Mouse (Mus musculus): ENCODE data around the gene Vsig10. TPM values are rescaled to one million over a fixed set of nuclear protein-coding genes. Genes with fewer than 3 reads are reported as not detected.
A peak's percentile ranks its signal among the peaks of the same experiment; 100 is the strongest.

Vsig10 gene
- polyA plus RNA-seq, 1 experiment from 2014 or later = 4.7 TPM

DNA sequence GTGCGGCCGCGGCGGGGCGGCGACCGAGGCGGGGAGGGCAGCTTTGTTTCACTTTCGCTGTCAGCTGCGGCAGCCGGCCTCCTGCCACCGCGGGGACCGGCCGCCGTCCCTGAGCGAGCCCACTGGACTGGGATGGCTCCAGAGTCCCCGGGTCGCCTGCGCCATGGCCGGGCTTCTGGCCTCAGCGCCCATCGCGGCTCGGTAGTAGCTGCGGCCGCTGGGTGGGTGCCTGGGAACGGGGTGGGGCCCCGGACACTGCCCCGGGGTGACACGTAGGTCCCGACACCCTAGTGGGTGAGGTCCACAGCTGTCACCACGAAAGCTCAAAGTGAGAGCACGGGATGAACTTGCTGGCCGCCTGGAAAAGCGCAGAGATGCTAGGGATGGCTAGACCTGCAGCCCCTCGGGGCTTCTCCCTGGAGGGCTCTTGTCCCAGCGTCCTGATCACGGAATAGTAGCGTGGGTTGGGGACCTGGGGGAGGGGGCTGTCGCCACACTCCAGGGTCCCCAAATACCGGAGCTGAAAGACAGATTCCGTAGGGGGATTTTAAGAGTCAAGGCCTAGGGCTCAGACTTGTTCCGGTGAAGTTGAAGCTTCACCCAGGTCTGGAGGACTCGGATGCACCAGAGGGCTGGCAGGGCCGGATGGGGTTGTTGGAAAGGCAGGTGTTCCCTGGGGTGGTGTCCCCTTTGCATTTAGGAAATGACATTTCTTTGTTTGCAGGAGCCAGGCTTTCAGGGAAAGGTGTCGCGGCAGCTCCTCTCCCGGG lies 38.8 kb downstream of the Vsig10 start:
- Histone ChIP-seq H3K27ac (replicated peaks) (peak overlapping the region; percentile 94), H3K4me3 (peak overlapping the region; percentile 93), H3K27me3 (no peaks in the 10 kb centered on the region), H3K36me3 (no peaks in the 10 kb centered on the region), H3K9me3 (no peaks in the 10 kb centered on the region), H3K9ac (replicated peaks) (peak overlapping the region; percentile 95), H3K4me2 (replicated peaks) (peak overlapping the region; percentile 92), H3K4me1 (peaks cover 41% of the 10 kb centered on the region)
- peak; percentile 61 for ATAC-seq (ENCODE audit: low FRiP score, low read depth)
- under 1% methylated on average over 33 of the region's 49 CpGs for WGBS

DNA sequence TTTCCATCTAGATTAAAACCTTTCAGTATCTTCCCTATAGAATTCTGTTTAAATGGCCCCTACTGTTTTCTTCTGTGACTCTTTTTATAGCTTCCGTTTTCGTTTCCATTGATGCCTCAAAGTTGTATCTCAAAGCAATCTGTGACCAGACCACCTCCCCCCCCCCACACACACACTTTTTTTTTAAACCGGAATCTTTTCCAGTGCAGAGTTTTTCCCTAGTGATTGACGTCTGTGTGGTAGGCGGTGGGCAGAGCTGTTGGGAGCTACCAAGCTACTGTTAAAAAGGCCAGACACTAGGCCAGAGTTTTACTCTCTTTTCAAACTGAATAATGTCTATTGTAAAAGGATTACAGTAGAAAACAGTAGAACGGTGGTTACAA lies 39.4 kb downstream of the Vsig10 start:
- Histone ChIP-seq H3K27me3 (no peaks in the 10 kb centered on the region), H3K9ac (replicated peaks) (peak overlapping the region; percentile 95), H3K36me3 (0 out of 2 replicates have a peak, but pooled peaks cover under 1% of the 10 kb centered on the region), H3K4me3 (peak overlapping the region; percentile 93), H3K27ac (replicated peaks) (peak overlapping the region; percentile 94), H3K4me1 (peaks cover 42% of the 10 kb centered on the region), H3K4me2 (replicated peaks) (peak overlapping the region; percentile 92), H3K9me3 (no peaks in the 10 kb centered on the region)
- ATAC-seq (ENCODE audit: low FRiP score, low read depth) = no peak
- 13% methylated on average over 6 of the region's 6 CpGs for WGBS

DNA sequence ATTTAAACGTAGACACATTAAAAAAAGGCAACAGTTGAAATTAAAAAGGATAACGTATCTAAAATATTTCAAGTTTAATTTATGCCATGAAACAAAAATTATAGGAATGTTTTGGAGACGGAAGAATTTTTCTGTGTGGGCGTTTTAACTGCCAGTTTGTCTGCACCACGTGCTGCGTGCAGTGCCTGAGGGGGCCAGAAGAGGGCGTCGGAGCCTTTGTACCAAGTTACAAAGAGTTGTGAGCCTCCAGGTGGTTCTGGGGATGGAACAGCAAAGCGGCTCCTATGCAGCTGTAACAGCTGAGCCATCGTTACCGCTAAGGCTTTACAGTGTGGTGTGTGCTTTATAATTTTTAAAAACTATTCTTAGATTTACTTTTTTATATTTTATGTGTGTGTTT lies 39.8 kb downstream of the Vsig10 start:
- Histone ChIP-seq H3K9me3 (no peaks in the 10 kb centered on the region), H3K4me2 (replicated peaks) (peak overlapping the region; percentile 92), H3K9ac (replicated peaks) (no peak overlapping the region), H3K36me3 (peaks cover 5% of the 10 kb centered on the region; the same call in 1 of the 2 replicates), H3K4me1 (peaks cover 45% of the 10 kb centered on the region), H3K27ac (replicated peaks) (no peak overlapping the region), H3K27me3 (no peaks in the 10 kb centered on the region), H3K4me3 (peak overlapping the region; percentile 93)
- 40% methylated on average over 11 of the region's 11 CpGs for WGBS
- ATAC-seq (ENCODE audit: low FRiP score, low read depth) = no peak

DNA sequence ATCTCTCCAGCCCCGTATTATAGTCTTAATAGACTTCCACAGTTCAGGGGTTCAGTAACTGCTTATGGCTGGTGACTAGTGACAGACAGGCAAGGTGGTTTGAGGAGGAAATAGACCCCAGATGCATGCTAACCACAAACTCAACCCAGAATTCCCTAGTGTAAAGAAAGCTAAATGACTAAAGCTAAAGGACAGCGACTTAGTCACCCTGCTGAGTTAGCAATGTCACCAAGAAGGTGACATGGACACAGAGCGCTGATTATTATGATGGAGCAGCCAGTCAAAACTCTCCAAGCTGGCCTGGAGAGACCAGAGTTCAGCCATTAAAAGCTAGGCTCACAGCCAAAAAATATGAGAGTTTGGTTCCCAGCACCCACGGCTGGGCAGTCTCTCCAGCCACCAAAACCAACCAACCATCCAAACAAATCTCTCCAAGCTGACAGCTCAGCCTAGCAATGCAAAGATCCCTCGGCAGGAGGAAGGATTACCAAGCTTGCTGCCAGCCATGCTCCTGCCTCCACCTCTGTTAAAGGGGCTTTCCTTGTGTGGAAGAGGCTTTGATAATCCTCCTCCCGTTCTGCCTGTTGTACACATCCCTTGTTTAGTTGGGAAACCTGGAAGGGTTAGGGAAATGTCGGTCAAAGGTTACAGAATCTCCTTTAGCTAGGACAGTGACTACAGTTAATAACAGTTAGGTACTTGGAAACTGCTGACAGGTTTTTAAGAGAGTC lies 40.8 kb downstream of the Vsig10 start:
- Histone ChIP-seq H3K9ac (replicated peaks) (0 out of 2 replicates have a peak overlapping the region, but pooled peaks have one; percentile 6), H3K4me2 (replicated peaks) (0 out of 2 replicates have a peak overlapping the region, but pooled peaks have one; percentile 7), H3K36me3 (peaks cover 15% of the 10 kb centered on the region), H3K27me3 (no peaks in the 10 kb centered on the region), H3K4me1 (peaks cover 45% of the 10 kb centered on the region), H3K9me3 (no peaks in the 10 kb centered on the region), H3K4me3 (no peak overlapping the region), H3K27ac (replicated peaks) (no peak overlapping the region)
- 36% methylated on average over 7 of the region's 7 CpGs for WGBS
- no peak for ATAC-seq (ENCODE audit: low FRiP score, low read depth)

DNA sequence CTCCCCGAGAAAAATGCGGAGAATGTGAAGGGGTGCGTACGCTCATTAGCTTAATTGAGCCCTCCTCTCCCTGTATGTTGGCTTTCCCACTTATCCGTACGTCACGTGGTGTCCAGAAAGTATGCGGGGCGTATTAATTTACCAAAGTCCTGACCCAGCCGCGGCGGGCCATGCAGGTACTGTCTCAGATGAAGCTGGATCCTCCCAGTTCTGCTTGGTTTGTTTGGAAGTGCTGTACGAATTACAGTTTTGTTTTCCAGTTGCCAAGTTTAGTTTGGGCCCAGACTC lies 41.3 kb downstream of the Vsig10 start:
- Histone ChIP-seq H3K9me3 (no peaks in the 10 kb centered on the region), H3K4me1 (peaks cover 45% of the 10 kb centered on the region), H3K36me3 (peaks cover 20% of the 10 kb centered on the region), H3K4me2 (replicated peaks) (0 out of 2 replicates have a peak overlapping the region, but pooled peaks have one; percentile 7), H3K9ac (replicated peaks) (no peak overlapping the region), H3K4me3 (no peak overlapping the region), H3K27me3 (no peaks in the 10 kb centered on the region), H3K27ac (replicated peaks) (no peak overlapping the region)
- WGBS = 62% methylated on average over 13 of the region's 13 CpGs
- no peak for ATAC-seq (ENCODE audit: low FRiP score, low read depth)

DNA sequence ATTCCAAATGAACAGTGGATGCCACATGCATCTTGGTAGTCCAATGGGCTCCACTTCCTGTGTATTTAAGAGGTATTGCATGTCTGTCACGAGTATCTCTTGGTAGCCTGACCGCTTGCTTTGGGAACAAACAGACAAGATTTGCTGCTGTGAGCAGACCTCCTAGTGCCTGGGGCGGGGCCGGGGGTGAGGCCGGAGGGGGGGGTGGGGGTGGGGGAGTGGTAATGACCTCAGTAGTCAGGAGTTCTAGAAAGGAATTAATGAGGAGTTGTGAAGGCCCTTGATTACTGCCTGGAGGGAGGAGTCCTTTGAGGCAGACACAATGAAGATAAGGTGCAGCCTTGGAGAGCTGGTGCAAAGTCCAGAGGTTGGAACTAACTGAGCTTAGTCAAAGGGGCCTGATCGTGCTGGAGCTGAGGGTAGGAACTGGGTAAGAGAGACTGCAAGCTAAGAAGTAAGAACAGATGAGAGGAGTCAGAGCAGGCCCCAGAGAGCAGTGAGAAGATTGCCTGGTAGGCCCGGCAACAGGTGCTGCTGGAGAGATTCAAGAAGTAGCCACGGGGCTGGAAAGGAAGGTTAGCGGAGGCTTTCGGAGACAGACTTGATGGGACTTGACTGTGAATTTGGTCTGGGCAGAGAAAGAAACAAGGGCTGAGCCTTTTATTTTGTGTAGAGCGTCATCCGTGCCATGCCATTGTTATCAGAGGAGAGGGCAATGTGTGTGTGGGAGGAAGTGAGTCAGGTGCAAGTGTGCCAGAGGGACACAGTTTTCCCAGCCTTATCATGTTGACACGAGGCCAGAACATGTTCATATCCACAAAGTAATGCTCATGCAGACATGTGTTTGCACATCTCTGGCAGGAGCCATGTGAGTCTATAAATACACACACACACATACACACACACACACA lies 42.0 kb downstream of the Vsig10 start:
- H3K36me3 ChIP-seq = peaks cover 27% of the 10 kb centered on the region
- H3K4me2 ChIP-seq (replicated peaks) = no peak overlapping the region
- WGBS = 46% methylated on average over 13 of the region's 13 CpGs
- no peak for ATAC-seq (ENCODE audit: low FRiP score, low read depth)
- no peak overlapping the region for H3K4me3 ChIP-seq
- H3K9ac ChIP-seq (replicated peaks) = peak overlapping the region; percentile 11; the same call in 1 of the 2 replicates
- no peaks in the 10 kb centered on the region for H3K27me3 ChIP-seq
- no peaks in the 10 kb centered on the region for H3K9me3 ChIP-seq
- H3K27ac ChIP-seq (replicated peaks) = 0 out of 2 replicates have a peak overlapping the region, but pooled peaks have one; percentile 10
- peaks cover 45% of the 10 kb centered on the region for H3K4me1 ChIP-seq

DNA sequence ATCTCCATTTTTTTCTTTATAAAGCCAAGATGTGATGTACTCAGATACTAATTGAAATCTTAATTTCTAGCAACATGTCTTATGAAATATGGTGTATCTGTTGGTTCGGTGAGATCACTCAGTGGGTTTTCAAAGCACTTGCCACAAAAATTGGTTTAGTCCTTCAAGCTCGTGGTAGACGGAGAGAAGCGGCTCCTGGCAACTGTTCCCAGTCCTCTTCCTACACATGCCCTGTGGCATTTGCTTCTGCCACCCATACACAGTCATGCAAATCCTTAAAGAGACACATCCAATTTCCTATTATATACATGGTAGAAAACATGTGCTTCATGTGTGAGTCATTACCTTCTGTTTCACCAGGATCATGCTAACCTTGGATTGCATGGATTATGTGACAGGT lies 42.7 kb downstream of the Vsig10 start:
- Histone ChIP-seq H3K36me3 (peaks cover 27% of the 10 kb centered on the region), H3K27me3 (no peaks in the 10 kb centered on the region), H3K4me1 (peaks cover 38% of the 10 kb centered on the region), H3K4me3 (no peak overlapping the region), H3K27ac (replicated peaks) (no peak overlapping the region), H3K9me3 (no peaks in the 10 kb centered on the region), H3K4me2 (replicated peaks) (no peak overlapping the region), H3K9ac (replicated peaks) (no peak overlapping the region)
- WGBS = 89% methylated on average over 4 of the region's 4 CpGs
- ATAC-seq (ENCODE audit: low FRiP score, low read depth) = no peak

DNA sequence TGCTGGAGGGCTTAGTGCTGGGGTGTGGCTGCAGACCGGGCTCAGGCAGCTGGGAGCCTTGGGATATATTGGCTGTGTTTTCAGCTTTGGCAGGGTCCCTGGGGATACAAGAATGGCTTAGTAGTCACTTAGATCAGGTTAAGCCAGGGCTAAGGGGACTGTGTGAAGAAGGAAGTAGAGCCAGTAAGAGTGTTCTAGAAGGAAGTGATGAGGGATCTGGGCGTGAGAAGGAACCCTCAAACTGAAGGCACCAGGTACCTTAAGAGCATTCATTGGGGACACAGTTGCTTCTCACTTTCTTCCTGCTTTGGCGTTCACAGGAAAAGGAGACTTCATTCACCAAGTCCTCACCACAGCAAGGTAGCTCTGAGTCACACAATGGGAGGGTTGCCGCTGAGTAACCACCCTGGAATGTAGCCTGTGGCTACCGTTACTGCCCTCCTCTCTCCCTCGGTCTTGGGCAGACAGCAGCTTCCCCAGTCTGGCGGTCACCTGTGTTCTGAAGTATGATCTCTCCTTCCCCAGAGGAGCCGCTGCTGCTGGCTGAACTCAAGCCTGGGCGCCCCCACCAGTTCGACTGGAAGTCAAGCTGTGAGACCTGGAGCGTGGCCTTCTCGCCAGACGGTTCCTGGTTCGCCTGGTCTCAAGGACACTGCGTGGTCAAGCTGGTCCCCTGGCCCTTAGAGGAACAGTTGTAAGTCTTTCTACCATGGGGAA lies 44.3 kb downstream of the Vsig10 start:
- H3K36me3 ChIP-seq = peaks cover 40% of the 10 kb centered on the region
- no peaks in the 10 kb centered on the region for H3K27me3 ChIP-seq
- H3K4me2 ChIP-seq (replicated peaks) = no peak overlapping the region
- H3K27ac ChIP-seq (replicated peaks) = no peak overlapping the region
- H3K4me3 ChIP-seq = no peak overlapping the region
- no peak for ATAC-seq (ENCODE audit: low FRiP score, low read depth)
- 61% methylated on average over 15 of the region's 15 CpGs for WGBS
- H3K4me1 ChIP-seq = peaks cover 34% of the 10 kb centered on the region
- no peaks in the 10 kb centered on the region for H3K9me3 ChIP-seq
- no peak overlapping the region for H3K9ac ChIP-seq (replicated peaks)

DNA sequence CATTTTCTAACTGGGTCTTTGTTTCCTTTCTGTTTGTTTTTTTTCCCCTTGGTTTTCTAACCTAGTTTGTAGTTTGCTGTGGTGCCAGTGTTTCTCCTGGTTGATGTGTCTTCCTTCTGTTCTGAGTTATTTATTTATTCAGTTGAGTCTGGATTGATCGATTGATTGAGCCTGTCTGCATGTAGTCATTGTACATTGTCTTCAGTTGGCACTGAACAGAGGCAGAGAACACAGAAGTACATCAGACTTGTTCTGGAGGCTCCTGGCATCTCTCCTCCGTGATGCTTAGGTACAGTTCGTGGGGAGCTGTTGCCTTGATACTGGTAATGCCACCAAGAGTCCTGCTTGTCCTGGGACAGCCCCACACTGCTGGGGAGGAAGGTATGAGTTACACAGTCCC lies 45.9 kb downstream of the Vsig10 start:
- 94% methylated on average over 3 of the region's 3 CpGs for WGBS
- Histone ChIP-seq H3K36me3 (peaks cover 56% of the 10 kb centered on the region), H3K4me1 (peaks cover 19% of the 10 kb centered on the region), H3K9ac (replicated peaks) (no peak overlapping the region), H3K27me3 (no peaks in the 10 kb centered on the region), H3K9me3 (no peaks in the 10 kb centered on the region), H3K4me3 (no peak overlapping the region), H3K27ac (replicated peaks) (no peak overlapping the region), H3K4me2 (replicated peaks) (no peak overlapping the region)
- no peak for ATAC-seq (ENCODE audit: low FRiP score, low read depth)

DNA sequence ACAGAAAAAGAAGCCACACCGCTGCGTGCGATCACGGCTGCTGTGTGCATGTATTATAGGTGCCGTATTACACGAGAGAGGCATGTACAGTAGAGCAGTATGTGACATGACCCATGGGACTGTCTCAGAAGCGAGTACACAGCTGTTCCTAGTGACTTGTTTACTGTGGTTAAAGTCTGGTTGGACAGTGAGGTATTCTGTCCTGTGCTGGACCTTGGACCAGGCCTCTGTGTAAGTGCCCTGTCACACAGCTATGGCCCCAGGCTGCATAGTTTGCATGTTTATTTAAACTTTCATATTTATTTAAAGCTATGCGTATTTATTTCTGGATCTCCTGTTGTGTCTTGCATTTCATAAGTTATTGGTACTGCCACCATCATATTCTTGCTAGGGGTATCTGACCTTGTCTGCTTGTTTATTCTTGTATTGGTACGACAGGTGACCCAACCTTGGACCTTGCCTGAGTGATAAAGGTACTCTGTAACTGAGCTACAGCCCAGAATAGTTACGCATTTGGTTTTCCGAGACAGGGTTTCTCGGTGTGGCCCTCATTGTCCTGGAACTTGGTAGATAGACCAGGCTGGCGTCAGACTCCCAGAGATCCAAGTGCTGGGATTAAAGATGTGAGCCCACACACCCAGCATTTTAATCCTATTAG lies 47.1 kb downstream of the Vsig10 start:
- no peak for ATAC-seq (ENCODE audit: low FRiP score, low read depth)
- no peaks in the 10 kb centered on the region for H3K27me3 ChIP-seq
- H3K27ac ChIP-seq (replicated peaks) = no peak overlapping the region
- H3K9me3 ChIP-seq = no peaks in the 10 kb centered on the region
- H3K4me2 ChIP-seq (replicated peaks) = no peak overlapping the region
- H3K4me3 ChIP-seq = no peak overlapping the region
- 91% methylated on average over 13 of the region's 13 CpGs for WGBS
- peaks cover 7% of the 10 kb centered on the region for H3K4me1 ChIP-seq
- H3K9ac ChIP-seq (replicated peaks) = no peak overlapping the region
- peaks cover 68% of the 10 kb centered on the region for H3K36me3 ChIP-seq

DNA sequence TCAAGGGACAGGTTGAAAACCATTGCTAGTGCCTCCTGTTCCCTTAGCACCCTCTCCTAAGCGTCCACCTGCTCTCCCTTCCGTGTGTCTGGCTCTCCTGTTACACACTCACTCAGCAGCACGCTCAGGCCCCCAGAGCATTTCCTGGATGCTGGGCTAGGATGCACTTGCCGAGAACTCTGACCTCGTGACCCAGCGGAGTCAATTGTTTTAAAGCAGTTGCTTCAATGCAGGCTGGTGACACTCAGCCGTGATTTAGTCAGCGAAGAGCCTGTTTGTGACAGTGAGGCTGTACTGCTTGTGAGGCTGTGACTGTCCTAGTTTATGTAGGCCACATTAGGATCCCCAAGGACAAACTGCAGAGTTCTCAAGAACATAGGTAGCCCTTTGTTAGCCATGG lies 48.3 kb downstream of the Vsig10 start:
- no peak overlapping the region for H3K9ac ChIP-seq (replicated peaks)
- ATAC-seq (ENCODE audit: low FRiP score, low read depth) = no peak
- H3K4me2 ChIP-seq (replicated peaks) = no peak overlapping the region
- 0 out of 2 replicates have a peak, but pooled peaks cover 4% of the 10 kb centered on the region for H3K4me1 ChIP-seq
- no peak overlapping the region for H3K27ac ChIP-seq (replicated peaks)
- WGBS = 68% methylated on average over 8 of the region's 8 CpGs
- H3K36me3 ChIP-seq = peaks cover 80% of the 10 kb centered on the region
- H3K9me3 ChIP-seq = no peaks in the 10 kb centered on the region
- no peaks in the 10 kb centered on the region for H3K27me3 ChIP-seq
- no peak overlapping the region for H3K4me3 ChIP-seq
